Mouse (Mus musculus) midbrain, embryonic 15.5 days (tissue): ENCODE data around the gene Actn1. TPM values are rescaled to one million over a fixed set of nuclear protein-coding genes. Genes with fewer than 3 reads are reported as not detected.
"Not testable (repeated sequence)": the region's sequence is repeated elsewhere in the genome, so short reads cannot be mapped to it uniquely, and the experiment has no call there.

Source experiments
- ATAC-seq: fragments of 200-750 bp; cut with Nextera tagmentation; replicated peaks from 2 replicates; pipeline ENCODE4 v1.8.0; 2017; ENCODE audit warnings: moderate TSS enrichment
- H3K27ac ChIP-seq: fragments of 300-500 bp; sonication (generic); 2 replicates; pipeline ENCODE4 v1.5.1; 2015; ENCODE audit warnings: mild to moderate bottlenecking, inconsistent platforms
- H3K27me3 ChIP-seq: fragments of 300-500 bp; sonication (generic); replicated peaks from 2 replicates; pipeline ENCODE4 v1.6.1; 2015; ENCODE audit warnings: inconsistent platforms
- H3K36me3 ChIP-seq: fragments of 300-500 bp; sonication (generic); replicated peaks from 2 replicates; pipeline ENCODE4 v1.6.1; 2015; ENCODE audit warnings: inconsistent platforms
- H3K4me1 ChIP-seq: fragments of 300-500 bp; sonication (generic); 2 replicates; pipeline ENCODE4 v1.6.1; 2015; ENCODE audit warnings: inconsistent platforms
- H3K4me2 ChIP-seq: fragments of 300-500 bp; sonication (generic); 2 replicates; pipeline ENCODE4 v1.6.1; 2015; ENCODE audit warnings: inconsistent platforms, mild to moderate bottlenecking, moderate library complexity
- H3K4me3 ChIP-seq: fragments of 300-500 bp; sonication (generic); 2 replicates; pipeline ENCODE4 v1.5.1; 2015; ENCODE audit warnings: mild to moderate bottlenecking, inconsistent platforms
- H3K9ac ChIP-seq: fragments of 300-500 bp; sonication (generic); 2 replicates; pipeline ENCODE4 v1.6.1; 2015; ENCODE audit warnings: mild to moderate bottlenecking, inconsistent platforms
- H3K9me3 ChIP-seq: fragments of 300-500 bp; sonication (generic); 2 replicates; pipeline ENCODE4 v1.6.1; 2016; ENCODE audit warnings: inconsistent platforms
- WGBS: fragments of 180-500 bp; shearing (Covaris S2); methylation state at CpG from one replicate; pipeline ENCODE4 v1.1.7; 2015; ENCODE audit warnings: mixed read lengths; 5-methylcytosine and 5-hydroxymethylcytosine counted together
- polyA plus RNA-seq: library from polyadenylated mRNA; unstranded; fragments of >200 nt; fragmentation: Nextera tagmentation; extraction: Ambion mirVana; gene quantifications from 2 replicates; pipeline ENCODE4 v1.2.1, GENCODE M21; 2015

Gene Actn1
- 6.9 and 7.7 TPM in 2 replicates for polyA plus RNA-seq

- Histone ChIP-seq H3K36me3 (no peaks in the 10 kb centered on the region), H3K9ac (peak within 1 kb of the TSS; percentile 69), H3K27ac (peak within 1 kb of the TSS; percentile 83), H3K9me3 (no peaks in the 10 kb centered on the region), H3K4me3 (peak within 1 kb of the TSS; percentile 82), H3K4me1 (peaks cover 22% of the 10 kb centered on the region), H3K27me3 (no peaks in the 10 kb centered on the region), H3K4me2 (peak within 1 kb of the TSS; percentile 89)
- WGBS: under 1% methylated on average over 52 of the region's 55 CpGs
- peak; percentile 96 for ATAC-seq
These were observed at the start of gene Actn1 for GRCm38 (mm10) chr12:80260056-80260743. Actn1 (minus strand) TSS chr12:80260371.

GRCm38 (mm10) chr12:80307556-80307955 lies 47.4 kb upstream of the Actn1 start:
- WGBS: 90% methylated on average over 3 of the region's 3 CpGs
- Histone ChIP-seq H3K4me3 (no peak overlapping the region), H3K4me1 (no peaks in the 10 kb centered on the region)

GRCm38 (mm10) chr12:80304518-80304917 lies 44.3 kb upstream of the Actn1 start:
- Histone ChIP-seq H3K9ac (no peak overlapping the region), H3K27me3 (no peaks in the 10 kb centered on the region), H3K9me3 (no peaks in the 10 kb centered on the region), H3K36me3 (no peaks in the 10 kb centered on the region), H3K4me3 (no peak overlapping the region), H3K4me1 (no peaks in the 10 kb centered on the region), H3K4me2 (no peak overlapping the region), H3K27ac (no peak overlapping the region)
- ATAC-seq: no peak
- 94% methylated on average over 3 of the region's 3 CpGs for WGBS

More at GRCm38 (mm10) chr12:80307556-80307955, 47.4 kb upstream of the Actn1 start:
- no peak overlapping the region for H3K27ac ChIP-seq
- H3K4me2 ChIP-seq: no peak overlapping the region
- no peaks in the 10 kb centered on the region for H3K27me3 ChIP-seq
- H3K9ac ChIP-seq: no peak overlapping the region
- H3K9me3 ChIP-seq: no peaks in the 10 kb centered on the region
- H3K36me3 ChIP-seq: no peaks in the 10 kb centered on the region
- ATAC-seq: no peak

GRCm38 (mm10) chr12:80300833-80301456 lies 40.8 kb upstream of the Actn1 start:
- no peak for ATAC-seq
- Histone ChIP-seq H3K9me3 (no peaks in the 10 kb centered on the region), H3K27ac (no peak overlapping the region), H3K4me1 (no peaks in the 10 kb centered on the region), H3K9ac (no peak overlapping the region), H3K36me3 (no peaks in the 10 kb centered on the region), H3K4me3 (no peak overlapping the region), H3K27me3 (no peaks in the 10 kb centered on the region), H3K4me2 (no peak overlapping the region)
- WGBS: 78% methylated on average over 9 of the region's 9 CpGs

- 73% methylated on average over 6 of the region's 6 CpGs for WGBS
- Histone ChIP-seq H3K4me3 (no peak overlapping the region), H3K27me3 (no peaks in the 10 kb centered on the region), H3K27ac (no peak overlapping the region), H3K4me1 (no peaks in the 10 kb centered on the region), H3K4me2 (no peak overlapping the region), H3K9me3 (no peaks in the 10 kb centered on the region), H3K36me3 (no peaks in the 10 kb centered on the region), H3K9ac (no peak overlapping the region)
- ATAC-seq: no peak
These were observed 38.5 kb upstream of the Actn1 start for GRCm38 (mm10) chr12:80298714-80299113.

GRCm38 (mm10) chr12:80291895-80292435 lies 31.8 kb upstream of the Actn1 start:
- Histone ChIP-seq H3K27me3 (no peaks in the 10 kb centered on the region), H3K4me1 (no peaks in the 10 kb centered on the region), H3K27ac (no peak overlapping the region), H3K9me3 (no peaks in the 10 kb centered on the region), H3K4me3 (no peak overlapping the region), H3K9ac (no peak overlapping the region), H3K36me3 (no peaks in the 10 kb centered on the region), H3K4me2 (no peak overlapping the region)
- ATAC-seq: no peak
- 49% methylated on average over 3 of the region's 3 CpGs for WGBS

GRCm38 (mm10) chr12:80290964-80291363 lies 30.8 kb upstream of the Actn1 start:
- Histone ChIP-seq H3K9me3 (no peaks in the 10 kb centered on the region), H3K27ac (no peak overlapping the region), H3K36me3 (no peaks in the 10 kb centered on the region), H3K4me2 (no peak overlapping the region), H3K4me1 (no peaks in the 10 kb centered on the region), H3K27me3 (no peaks in the 10 kb centered on the region), H3K4me3 (no peak overlapping the region), H3K9ac (no peak overlapping the region)
- ATAC-seq: no peak
- 84% methylated on average over 8 of the region's 8 CpGs for WGBS

- Histone ChIP-seq H3K27ac (no peak overlapping the region), H3K9me3 (no peaks in the 10 kb centered on the region), H3K4me3 (no peak overlapping the region), H3K27me3 (no peaks in the 10 kb centered on the region), H3K4me1 (no peaks in the 10 kb centered on the region), H3K9ac (no peak overlapping the region), H3K36me3 (no peaks in the 10 kb centered on the region), H3K4me2 (no peak overlapping the region)
- 93% methylated on average over 4 of the region's 4 CpGs for WGBS
- ATAC-seq: no peak
These were observed 30.3 kb upstream of the Actn1 start for GRCm38 (mm10) chr12:80290483-80290882.

GRCm38 (mm10) chr12:80289722-80290121 lies 29.6 kb upstream of the Actn1 start:
- WGBS: 81% methylated on average over 3 of the region's 3 CpGs
- no peak overlapping the region for H3K4me2 ChIP-seq
- H3K4me3 ChIP-seq: no peak overlapping the region
- H3K27me3 ChIP-seq: no peaks in the 10 kb centered on the region
- H3K9ac ChIP-seq: no peak overlapping the region
- H3K36me3 ChIP-seq: no peaks in the 10 kb centered on the region
- ATAC-seq: no peak
- H3K27ac ChIP-seq: no peak overlapping the region
- no peaks in the 10 kb centered on the region for H3K9me3 ChIP-seq
- no peaks in the 10 kb centered on the region for H3K4me1 ChIP-seq

GRCm38 (mm10) chr12:80285890-80286289 lies 25.7 kb upstream of the Actn1 start:
- no peaks in the 10 kb centered on the region for H3K36me3 ChIP-seq
- no peaks in the 10 kb centered on the region for H3K9me3 ChIP-seq
- no peak for ATAC-seq
- 68% methylated on average over 5 of the region's 5 CpGs for WGBS
- no peaks in the 10 kb centered on the region for H3K27me3 ChIP-seq
- H3K4me2 ChIP-seq: no peak overlapping the region
- no peaks in the 10 kb centered on the region for H3K4me1 ChIP-seq
- H3K27ac ChIP-seq: no peak overlapping the region
- no peak overlapping the region for H3K4me3 ChIP-seq
- H3K9ac ChIP-seq: no peak overlapping the region

GRCm38 (mm10) chr12:80284251-80284650 lies 24.1 kb upstream of the Actn1 start:
- H3K4me2 ChIP-seq, H3K4me1 ChIP-seq, H3K9me3 ChIP-seq, H3K27me3 ChIP-seq, H3K36me3 ChIP-seq, H3K27ac ChIP-seq, ATAC-seq, H3K9ac ChIP-seq, H3K4me3 ChIP-seq: not testable (repeated sequence)
- WGBS: 80% methylated on average over 2 of the region's 2 CpGs

- 95% methylated on average over 10 of the region's 10 CpGs for WGBS
These were observed 18.7 kb upstream of the Actn1 start for GRCm38 (mm10) chr12:80278866-80279265.

More at GRCm38 (mm10) chr12:80278866-80279265, 18.7 kb upstream of the Actn1 start:
- H3K4me3 ChIP-seq: no peak overlapping the region
- H3K36me3 ChIP-seq: no peaks in the 10 kb centered on the region
- no peak overlapping the region for H3K27ac ChIP-seq
- H3K9me3 ChIP-seq: no peaks in the 10 kb centered on the region
- no peaks in the 10 kb centered on the region for H3K27me3 ChIP-seq
- no peak overlapping the region for H3K4me2 ChIP-seq
- no peak for ATAC-seq
- H3K9ac ChIP-seq: no peak overlapping the region
- H3K4me1 ChIP-seq: no peaks in the 10 kb centered on the region; the same call in 1 of the 2 replicates
